Mouse (Mus musculus) cerebellum, postnatal 36 days (tissue): ENCODE measurements around the gene Inpp4b.
A peak's percentile ranks its signal among the peaks of the same experiment; 100 is the strongest.

Experiments used
- DNase-seq, 2 experiments: peaks; one replicate each; pipeline ENCODE4 v3.0.0; 2021 to 2022; ENCODE audit warnings: mixed read lengths in 2 of 2

Inpp4b gene

GRCm38 (mm10) chr8:81849976-81850375, 507.6 kb downstream of the Inpp4b start:
- no peak for DNase-seq

- peak; percentile 81 to 88 for DNase-seq
These were observed 510.8 kb downstream of the Inpp4b start for GRCm38 (mm10) chr8:81853184-81853583.

GRCm38 (mm10) chr8:81854543-81854942, 512.2 kb downstream of the Inpp4b start:
- DNase-seq, result no peak

- no peak for DNase-seq
These were observed 512.7 kb downstream of the Inpp4b start for GRCm38 (mm10) chr8:81855009-81855408.

- peak in 1 of 2 experiments; percentile 31 for DNase-seq
These were observed 513.8 kb downstream of the Inpp4b start for GRCm38 (mm10) chr8:81856120-81856519.

- no peak for DNase-seq
These were observed 514.3 kb downstream of the Inpp4b start for GRCm38 (mm10) chr8:81856608-81857007.

GRCm38 (mm10) chr8:81858393-81858792, 516.0 kb downstream of the Inpp4b start:
- DNase-seq, result no peak

GRCm38 (mm10) chr8:81859805-81860204, 517.4 kb downstream of the Inpp4b start:
- no peak for DNase-seq

- no peak for DNase-seq
These were observed 519.0 kb downstream of the Inpp4b start for GRCm38 (mm10) chr8:81861311-81861710.

GRCm38 (mm10) chr8:81862738-81863137, 520.4 kb downstream of the Inpp4b start:
- DNase-seq, result no peak

- DNase-seq, result no peak
These were observed 522.0 kb downstream of the Inpp4b start for GRCm38 (mm10) chr8:81864318-81864717.

GRCm38 (mm10) chr8:81865664-81866063, 523.3 kb downstream of the Inpp4b start:
- DNase-seq, result no peak

- DNase-seq, result no peak
These were observed 524.7 kb downstream of the Inpp4b start for GRCm38 (mm10) chr8:81867020-81867419.

- no peak for DNase-seq
These were observed 528.1 kb downstream of the Inpp4b start for GRCm38 (mm10) chr8:81870466-81870865.

GRCm38 (mm10) chr8:81880071-81880470, 537.7 kb downstream of the Inpp4b start:
- DNase-seq, result no peak

GRCm38 (mm10) chr8:81884195-81884594, 541.8 kb downstream of the Inpp4b start:
- DNase-seq, result no peak

GRCm38 (mm10) chr8:81888843-81889242, 546.5 kb downstream of the Inpp4b start:
- no peak for DNase-seq

GRCm38 (mm10) chr8:81893292-81893691, 550.9 kb downstream of the Inpp4b start:
- no peak for DNase-seq

- peak; percentile 18 to 28 for DNase-seq
These were observed 604.5 kb downstream of the Inpp4b start for GRCm38 (mm10) chr8:81946812-81947211.

- DNase-seq, result no peak
These were observed 610.7 kb downstream of the Inpp4b start for GRCm38 (mm10) chr8:81953101-81953500.

GRCm38 (mm10) chr8:81985128-81985665, 642.8 kb downstream of the Inpp4b start:
- no peak for DNase-seq

GRCm38 (mm10) chr8:81992966-81993365, 650.6 kb downstream of the Inpp4b start:
- DNase-seq, result no peak

GRCm38 (mm10) chr8:81996239-81996638, 653.9 kb downstream of the Inpp4b start:
- no peak for DNase-seq

- DNase-seq, result peak in 1 of 2 experiments; percentile 7
These were observed 654.5 kb downstream of the Inpp4b start for GRCm38 (mm10) chr8:81996823-81997222.

- DNase-seq, result no peak
These were observed 661.8 kb downstream of the Inpp4b start for GRCm38 (mm10) chr8:82004158-82004557.
